In genomic region chr2:131066342-131066741, GRCm38 (mm10) we compare ENCODE assay signal across 23 mouse cellular contexts. TPM values are rescaled to one million over a fixed set of nuclear protein-coding genes. Genes with fewer than 3 reads are reported as not detected.
A peak's percentile ranks its signal among the peaks of the same experiment; 100 is the strongest.
DNase-seq lines count a peak whose midpoint lies in the region; ATAC-seq lines count a peak whose summit lies in the region.
"Had no signal": no experiment of that assay in that cellular context is flagged by ENCODE, and none has a peak within 500 bp of the region (broad histone marks: within the 10 kb centered on the region; RNA-seq: fewer than 3 reads in every experiment).

No protein-coding gene starts in this region.

- intact Hi-C loops in left cerebral cortex, postnatal 10 days (cut with DNase I) = no loop called here

- DNase-seq in left cerebral cortex, adult 18-20 months (ENCODE audit: low spot score in 2 of 2) = peak; percentile 15 to 36
- DNase-seq in left cerebral cortex, postnatal 10 days (ENCODE audit: extremely low spot score in 1 of 2, low spot score in 2 of 2) = no peak
- peak; percentile 56 for DNase-seq in brain, adult 2 months (ENCODE audit: low read depth, low spot score)
- DNase-seq: adrenal gland, adult 2 months; adrenal gland, postnatal 10 days; adrenal gland, postnatal 25 days; cerebellum, adult 11-12 months; cerebellum, adult 2 months; cerebellum, adult 9-10 months; cerebellum, postnatal 10 days; cerebellum, postnatal 25 days had no signal

- no peak overlapping the region for H3K4me2 ChIP-seq in kidney, embryonic 16.5 days (replicated peaks; ENCODE audit: low read depth, low read length)
- H3K4me2 ChIP-seq in kidney, embryonic 14.5 days (replicated peaks; ENCODE audit: low read depth, low read length) = no peak overlapping the region
- H3K4me2 ChIP-seq: embryonic facial prominence, embryonic 12.5 days; forebrain, embryonic 12.5 days had no signal

- H3K36me3 ChIP-seq in kidney, embryonic 16.5 days (ENCODE audit: insufficient read depth, low read length) = no peaks in the 10 kb centered on the region
- H3K36me3 ChIP-seq in kidney, embryonic 14.5 days (ENCODE audit: control insufficient read depth, insufficient read depth, low read length) = no peaks in the 10 kb centered on the region
- H3K36me3 ChIP-seq: embryonic facial prominence, embryonic 10.5 days; embryonic facial prominence, embryonic 12.5 days; forebrain, embryonic 10.5 days; forebrain, embryonic 12.5 days had no signal

- no peaks in the 10 kb centered on the region for H3K9me3 ChIP-seq in kidney, embryonic 16.5 days (ENCODE audit: low read length)
- no peaks in the 10 kb centered on the region for H3K9me3 ChIP-seq in kidney, embryonic 14.5 days (ENCODE audit: control insufficient read depth, low read length)
- H3K9me3 ChIP-seq: embryonic facial prominence, embryonic 10.5 days; embryonic facial prominence, embryonic 12.5 days; forebrain, embryonic 10.5 days; forebrain, embryonic 12.5 days had no signal

- peak; percentile 20; the same call in 1 of the 2 replicates for ATAC-seq in kidney, embryonic 16.5 days (ENCODE audit: low FRiP score, low TSS enrichment)
- no peak for ATAC-seq in kidney, embryonic 14.5 days (ENCODE audit: low FRiP score, low TSS enrichment)
- ATAC-seq in erythroblast, adult 5-6 weeks (replicated peaks; ENCODE audit: low FRiP score, poor library complexity, severe bottlenecking) = no peak
- ATAC-seq: forebrain, embryonic 14.5 days; forebrain, embryonic 16.5 days had no signal

- H3K4me3 ChIP-seq in kidney, embryonic 16.5 days (ENCODE audit: low read length) = no peak overlapping the region
- no peak overlapping the region for H3K4me3 ChIP-seq in kidney, embryonic 14.5 days (ENCODE audit: low read length)
- H3K4me3 ChIP-seq: embryonic facial prominence, embryonic 10.5 days; embryonic facial prominence, embryonic 12.5 days; erythroblast, embryonic 14.5 days; forebrain, embryonic 10.5 days; forebrain, embryonic 12.5 days had no signal

- H3K27me3 ChIP-seq in kidney, embryonic 16.5 days (ENCODE audit: insufficient read depth, low read length) = peaks cover 23% of the 10 kb centered on the region
- H3K27me3 ChIP-seq in kidney, embryonic 14.5 days (ENCODE audit: control insufficient read depth, insufficient read depth, low read length) = peaks cover 21% of the 10 kb centered on the region; the same call in 1 of the 2 replicates

- H3K9ac ChIP-seq in kidney, embryonic 16.5 days (replicated peaks; ENCODE audit: low read length) = no peak overlapping the region
- H3K9ac ChIP-seq in kidney, embryonic 14.5 days (ENCODE audit: low read depth, low read length) = no peak overlapping the region
- H3K9ac ChIP-seq: embryonic facial prominence, embryonic 12.5 days; forebrain, embryonic 12.5 days had no signal

- no peak overlapping the region for H3K27ac ChIP-seq in kidney, embryonic 16.5 days (ENCODE audit: low read length)
- H3K27ac ChIP-seq in kidney, embryonic 14.5 days (ENCODE audit: low read depth, low read length) = no peak overlapping the region
- H3K27ac ChIP-seq: embryonic facial prominence, embryonic 10.5 days; embryonic facial prominence, embryonic 12.5 days; forebrain, embryonic 10.5 days; forebrain, embryonic 12.5 days had no signal

- 54% methylated on average over 9 of the region's 9 CpGs for WGBS in kidney, embryonic 16.5 days
- 52% methylated on average over 9 of the region's 9 CpGs for WGBS in kidney, embryonic 14.5 days

- H3K4me1 ChIP-seq in kidney, embryonic 16.5 days (ENCODE audit: insufficient read depth, low read length) = 0 out of 2 replicates have a peak, but pooled peaks cover 7% of the 10 kb centered on the region
- 0 out of 2 replicates have a peak, but pooled peaks cover 3% of the 10 kb centered on the region for H3K4me1 ChIP-seq in kidney, embryonic 14.5 days (ENCODE audit: control insufficient read depth, insufficient read depth, low read length)

RNA-seq across cellular contexts. Expression of gene Adam33, which starts 2.7 kb away (rescaled TPM):
- polyA plus RNA-seq in kidney, embryonic 16.5 days (2015; fragmentation: Nextera tagmentation; extraction: Ambion mirVana) = 4.8 and 6.0 TPM in 2 replicates
- polyA plus RNA-seq in kidney, embryonic 14.5 days (2014; fragmentation: Nextera tagmentation; extraction: Ambion mirVana) = 0.89 and 1.0 TPM in 2 replicates
- total RNA-seq in left cerebral cortex, adult 18-20 months (2021) = 10 to 100 TPM in 1 of 2 experiments, 1 to 10 TPM in 1; 6.4 to 12.4 TPM
- 1 to 10 TPM; 1.5 to 1.6 TPM for total RNA-seq in left cerebral cortex, postnatal 10 days (2021)
- 0.38 and 1.9 TPM in 2 replicates for total RNA-seq in erythroblast, adult 5-6 weeks (2015; ENCODE audit: low replicate concordance)
- total RNA-seq in erythroblast, adult 5-6 weeks (2017; ENCODE audit: low replicate concordance) = 4.9 and 12.1 TPM in 2 replicates
- polyA plus RNA-seq: C2C12 had no signal

RNA-seq across cellular contexts. Expression of gene Siglec1, which starts 20.2 kb away (rescaled TPM):
- 0.29 and 0.46 TPM in 2 replicates for polyA plus RNA-seq in kidney, embryonic 16.5 days (2015; fragmentation: Nextera tagmentation; extraction: Ambion mirVana)
- 0.27 and 0.47 TPM in 2 replicates for polyA plus RNA-seq in kidney, embryonic 14.5 days (2014; fragmentation: Nextera tagmentation; extraction: Ambion mirVana)
- under 1 TPM; 0.53 to 0.80 TPM for total RNA-seq in left cerebral cortex, adult 18-20 months (2021)
- under 1 TPM; 0.39 to 0.57 TPM for total RNA-seq in left cerebral cortex, postnatal 10 days (2021)
- 3.3 and 4.8 TPM in 2 replicates for total RNA-seq in erythroblast, adult 5-6 weeks (2015; ENCODE audit: low replicate concordance)
- total RNA-seq in erythroblast, adult 5-6 weeks (2017; ENCODE audit: low replicate concordance) = 1.4 and 1.5 TPM in 2 replicates

RNA-seq across cellular contexts. Expression of gene Gfra4, which starts 23.5 kb away (rescaled TPM):
- polyA plus RNA-seq in kidney, embryonic 16.5 days (2015; fragmentation: Nextera tagmentation; extraction: Ambion mirVana) = 17.3 and 17.8 TPM in 2 replicates
- polyA plus RNA-seq in kidney, embryonic 14.5 days (2014; fragmentation: Nextera tagmentation; extraction: Ambion mirVana) = 17.2 and 17.8 TPM in 2 replicates
- 10 to 100 TPM; 53.4 to 58.4 TPM for total RNA-seq in left cerebral cortex, adult 18-20 months (2021)
- 10 to 100 TPM; 36.0 to 37.5 TPM for total RNA-seq in left cerebral cortex, postnatal 10 days (2021)
- 2.1 TPM in 1 of 2 replicates, not detected in the other for total RNA-seq in erythroblast, adult 5-6 weeks (2015; ENCODE audit: low replicate concordance)
- not detected in 2 replicates for total RNA-seq in erythroblast, adult 5-6 weeks (2017; ENCODE audit: low replicate concordance)
- total RNA-seq: MEL had no signal
- polyA plus RNA-seq: erythroblast, embryonic 14.5 days had no signal

Comparison
In these comparisons a context has a peak if more than half of its experiments do, and no peak if none do; other contexts are left out.
1. DNase-seq: peak in left cerebral cortex, adult 18-20 months (2 of 2) and brain, adult 2 months (single experiment); none in left cerebral cortex, postnatal 10 days (0 of 2).
2. RNA of gene Gfra4, which starts 23.5 kb away (total RNA-seq): 53.4 to 58.4 TPM in left cerebral cortex, adult 18-20 months and 36.0 to 37.5 TPM in left cerebral cortex, postnatal 10 days; 2.1 TPM in erythroblast, adult 5-6 weeks; every median in the first group is over 10 times any median in the second.